8 mouse cellular contexts compared by ENCODE assay signal in the genomic region with DNA sequence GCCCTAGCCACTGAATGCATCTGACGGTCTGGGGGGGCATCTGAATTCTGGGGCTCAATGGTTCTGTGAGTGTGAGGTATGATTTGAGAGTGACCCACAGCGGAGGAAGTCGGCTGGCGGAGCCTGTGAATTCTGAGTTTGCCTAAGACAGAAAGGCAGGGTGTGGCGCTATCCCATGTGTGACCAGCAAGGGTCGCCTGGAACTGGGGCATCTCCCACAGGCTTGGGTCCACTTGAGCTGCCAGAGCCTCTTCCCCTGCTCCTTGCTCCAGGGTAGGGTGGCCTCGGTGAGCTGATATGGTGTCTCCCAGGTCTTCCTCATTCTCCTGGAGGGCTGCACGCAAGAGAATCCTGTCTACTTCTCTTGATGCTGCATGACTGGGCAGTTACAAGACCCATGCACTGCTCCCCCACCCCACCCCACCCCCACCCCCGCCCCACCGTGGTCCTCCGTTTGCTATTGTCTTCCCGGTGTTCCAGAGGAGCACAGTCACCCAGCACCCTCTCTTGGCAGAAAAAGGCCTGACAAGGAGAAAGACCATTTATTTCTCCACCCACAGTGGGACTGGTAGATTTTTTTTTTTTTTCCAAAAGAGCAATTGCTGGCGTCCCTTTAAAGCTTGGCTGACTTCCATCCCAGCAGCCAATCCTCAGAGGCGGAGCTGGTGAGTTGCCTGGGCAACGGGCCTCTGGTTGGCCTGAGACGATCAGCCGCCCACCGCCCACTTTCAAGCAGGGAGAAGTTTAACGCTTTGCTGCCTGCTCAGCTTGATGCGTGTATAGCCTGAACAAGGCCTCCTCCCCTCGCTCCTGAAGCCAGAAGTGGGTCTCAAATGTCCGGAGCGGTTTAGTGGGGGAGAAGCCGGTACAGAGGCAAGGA. TPM values are rescaled to one million over a fixed set of nuclear protein-coding genes. Genes with fewer than 3 reads are reported as not detected.
DNase-seq lines count a peak whose midpoint lies in the region; TF ChIP-seq lines count a peak whose summit lies in the region.

No protein-coding gene starts in this region.

- intact Hi-C loops in gastrocnemius, adult 2 months (cut with DNase I): loop anchor here (5.0 kb wide), 1 partner anchor 67 kb away; a partner anchor contains a TSS

- DNase-seq in WW6 (ENCODE audit: low read depth, low spot score): peak; percentile 83
- DNase-seq in cerebellum, postnatal 4 days (ENCODE audit: low spot score in 2 of 2): peak; percentile 70 to 89
- DNase-seq in gastrocnemius, adult 2 months: peak; percentile 77
- DNase-seq in hindlimb bud, embryonic 11.5 days (ENCODE audit: extremely low spot score, low read depth, low spot score): peak; percentile 74
- DNase-seq in left cerebral cortex, adult 18-20 months (ENCODE audit: low spot score in 2 of 2): peak; percentile 89 to 92
- DNase-seq in lung, postnatal 25 days (ENCODE audit: low spot score): peak; percentile 64
- peak; percentile 96 for DNase-seq in right cerebral cortex, adult 18-20 months
- DNase-seq in yolk sac, embryonic 10.5 days (ENCODE audit: low spot score): peak; percentile 80

- peak; percentile 52 for TF ChIP-seq CTCF in gastrocnemius, adult 2 months (IDR thresholded peaks at IDR 0.05)

- H3K27ac ChIP-seq in gastrocnemius, adult 2 months: no peak overlapping the region

- H3K4me3 ChIP-seq in gastrocnemius, adult 2 months: peak overlapping the region; percentile 40

RNA-seq across cellular contexts. Expression of a gene that starts 31.3 kb away (rescaled TPM):
- not detected for total RNA-seq in gastrocnemius, adult 2 months (2021)
- total RNA-seq in left cerebral cortex, adult 18-20 months (2021): 10 to 100 TPM; 70.5 to 83.0 TPM

RNA-seq across cellular contexts. Expression of a gene that starts 31.8 kb away (rescaled TPM):
- total RNA-seq in gastrocnemius, adult 2 months (2021): under 1 TPM; 0.45 to 0.54 TPM
- 10 to 100 TPM; 73.1 to 78.8 TPM for total RNA-seq in left cerebral cortex, adult 18-20 months (2021)

RNA-seq across cellular contexts. Expression of a gene that starts 45.9 kb away (rescaled TPM):
- total RNA-seq in gastrocnemius, adult 2 months (2021): not detected
- not detected for total RNA-seq in left cerebral cortex, adult 18-20 months (2021)

Comparison
In these comparisons a context has a peak if more than half of its experiments do, and no peak if none do; other contexts are left out.
1. RNA of a gene that starts 31.3 kb away (total RNA-seq): 70.5 to 83.0 TPM in left cerebral cortex, adult 18-20 months; not detected in gastrocnemius, adult 2 months; every median in the first group is over 10 times any median in the second.
2. RNA of a gene that starts 31.8 kb away (total RNA-seq): 73.1 to 78.8 TPM in left cerebral cortex, adult 18-20 months; 0.45 to 0.54 TPM in gastrocnemius, adult 2 months; every median in the first group is over 10 times any median in the second.
3. Peak in every context shown above with its lines, with median percentiles within 50 percentile points of each other: DNase-seq.